Mouse (Mus musculus): ENCODE measurements around the gene Gm28044.
"Not testable (repeated sequence)": the region's sequence is repeated elsewhere in the genome, so short reads cannot be mapped to it uniquely, and the experiment has no call there.

Gm28044 gene

GRCm38 (mm10) chr13:67360131-67360744 is at the start of gene Gm28044, which contains the start of gene Zfp953:
Gene Gm28044 (minus strand): TSS chr13:67360536.
Gene Zfp953 (minus strand): TSS chr13:67360605.
- peak; percentile 89 for DNase-seq (ENCODE audit: low read depth, low spot score)

GRCm38 (mm10) chr13:67399183-67399903 is 39.0 kb upstream of the Gm28044 start, which contains the start of gene Zfp429:
Gene Zfp429 (minus strand): TSS chr13:67399819.
- peak; percentile 88 for DNase-seq (ENCODE audit: low read depth, low spot score)

- DNase-seq (ENCODE audit: low read depth, low spot score) = not testable (repeated sequence)
Observed at GRCm38 (mm10) chr13:67376255-67376654, 15.9 kb upstream of the Gm28044 start.

GRCm38 (mm10) chr13:67375050-67375911 is 14.9 kb upstream of the Gm28044 start, which contains the start of the genes Gm28041 and Zfp456:
Gene Gm28041 (minus strand): TSS chr13:67375733.
Gene Zfp456 (minus strand): TSS chr13:67375810.
- DNase-seq (ENCODE audit: low read depth, low spot score) = peak; percentile 90

GRCm38 (mm10) chr13:67351854-67352253 is 8.5 kb downstream of the Gm28044 start:
- no peak for DNase-seq (ENCODE audit: low read depth, low spot score)

- DNase-seq (ENCODE audit: low read depth, low spot score) = no peak
Observed at GRCm38 (mm10) chr13:67343422-67343821, 16.9 kb downstream of the Gm28044 start.

- no peak for DNase-seq (ENCODE audit: low read depth, low spot score)
Observed at GRCm38 (mm10) chr13:67332877-67333276, 27.5 kb downstream of the Gm28044 start.

- DNase-seq (ENCODE audit: low read depth, low spot score) = peak; percentile 91
Observed at GRCm38 (mm10) chr13:67332019-67332724, 28.2 kb downstream of the Gm28044 start, which contains the start of gene Zfp595. Gene Zfp595 (minus strand): TSS chr13:67332570.

GRCm38 (mm10) chr13:67306718-67307117 is 53.6 kb downstream of the Gm28044 start:
- no peak for DNase-seq (ENCODE audit: low read depth, low spot score)

GRCm38 (mm10) chr13:67305822-67306672 is 54.3 kb downstream of the Gm28044 start, which contains the start of gene Zfp457:
Gene Zfp457 (minus strand): TSS chr13:67306485.
- DNase-seq (ENCODE audit: low read depth, low spot score) = peak; percentile 89

GRCm38 (mm10) chr13:67278314-67278713 is 82.0 kb downstream of the Gm28044 start, which contains the start of gene Zfp458:
Gene Zfp458 (minus strand): TSS chr13:67278466.
- DNase-seq (ENCODE audit: low read depth, low spot score) = no peak

GRCm38 (mm10) chr13:67269383-67270065 is 90.8 kb downstream of the Gm28044 start:
- DNase-seq (ENCODE audit: low read depth, low spot score) = peak; percentile 21

- DNase-seq (ENCODE audit: low read depth, low spot score) = peak; percentile 91
Observed at GRCm38 (mm10) chr13:67268568-67269369, 91.6 kb downstream of the Gm28044 start.

All from CD4-positive helper T cell, adult 2 months (primary cell).